ENCODE assay signal across 8 mouse cellular contexts in genomic region chr12:111672176-111672575, GRCm38 (mm10). TPM values are rescaled to one million over a fixed set of nuclear protein-coding genes. Genes with fewer than 3 reads are reported as not detected.
DNase-seq lines count a peak whose midpoint lies in the region; ATAC-seq and TF ChIP-seq lines count a peak whose summit lies in the region.

Ckb (minus strand) TSS chr12:111672338.

- peak within 1 kb of the TSS; percentile 92 for H3K27ac ChIP-seq in forebrain, embryonic 13.5 days
- H3K27ac ChIP-seq in heart, embryonic 15.5 days = peak within 1 kb of the TSS; percentile 38
- no peak within 1 kb of the TSS for H3K27ac ChIP-seq in limb, embryonic 15.5 days
- peak within 1 kb of the TSS; percentile 89 for H3K27ac ChIP-seq in midbrain, postnatal 0 days (ENCODE audit: low read depth, low read length)
- H3K27ac ChIP-seq in testis, adult 2 months (ENCODE audit: control insufficient read depth, insufficient read depth, low read depth, low read length) = no peak within 1 kb of the TSS

- H3K9ac ChIP-seq in forebrain, embryonic 13.5 days = peak within 1 kb of the TSS; percentile 100
- peak within 1 kb of the TSS; percentile 62 for H3K9ac ChIP-seq in heart, embryonic 15.5 days
- peak within 1 kb of the TSS; percentile 50 for H3K9ac ChIP-seq in limb, embryonic 15.5 days
- peak within 1 kb of the TSS; percentile 99 for H3K9ac ChIP-seq in midbrain, postnatal 0 days (replicated peaks; ENCODE audit: low read length, poor library complexity, severe bottlenecking)

- TF ChIP-seq POLR2A in brain, embryonic 14.5 days (IDR thresholded peaks at IDR 0.05; ENCODE audit: borderline replicate concordance, extremely low read depth, insufficient read depth, insufficient read length, poor library complexity, severe bottlenecking) = peak; percentile 94
- peak; percentile 53; the same call in 1 of the 2 replicates for TF ChIP-seq POLR2A in testis, adult 2 months (IDR thresholded peaks at IDR 0.05; ENCODE audit: control insufficient read depth, low read depth, low read length)

- no peaks in the 10 kb centered on the region for H3K9me3 ChIP-seq in forebrain, embryonic 13.5 days (replicated peaks)
- H3K9me3 ChIP-seq in heart, embryonic 15.5 days (replicated peaks) = no peaks in the 10 kb centered on the region
- H3K9me3 ChIP-seq in limb, embryonic 15.5 days = no peaks in the 10 kb centered on the region
- H3K9me3 ChIP-seq in midbrain, postnatal 0 days (ENCODE audit: low read length) = no peaks in the 10 kb centered on the region

- TF ChIP-seq CTCF in brain, embryonic 14.5 days (IDR thresholded peaks at IDR 0.05; ENCODE audit: borderline replicate concordance, extremely low read depth, insufficient read depth, insufficient read length) = no peak
- no peak for TF ChIP-seq CTCF in midbrain, postnatal 0 days (IDR thresholded peaks at IDR 0.05)
- TF ChIP-seq CTCF in testis, adult 2 months (IDR thresholded peaks at IDR 0.05; ENCODE audit: control insufficient read depth, insufficient read depth, insufficient replicate concordance, low read depth, low read length) = no peak

- peak; percentile 73 for DNase-seq in CD4-positive, CD25-positive, alpha-beta regulatory T cell, adult 2 months (ENCODE audit: low read depth, low spot score)
- peak; percentile 97 for DNase-seq in brain, embryonic 14.5 days (ENCODE audit: low read depth)
- DNase-seq in kidney, postnatal 10 days = peak; percentile 87
- peak; percentile 97 for DNase-seq in midbrain, postnatal 0 days (ENCODE audit: low spot score)

- peak within 1 kb of the TSS; percentile 97 for H3K4me3 ChIP-seq in forebrain, embryonic 13.5 days
- peak within 1 kb of the TSS; percentile 62 for H3K4me3 ChIP-seq in heart, embryonic 15.5 days
- peak within 1 kb of the TSS; percentile 54 for H3K4me3 ChIP-seq in limb, embryonic 15.5 days
- peak within 1 kb of the TSS; percentile 88 for H3K4me3 ChIP-seq in midbrain, postnatal 0 days (ENCODE audit: low read depth, low read length)
- peak within 1 kb of the TSS; percentile 78 for H3K4me3 ChIP-seq in testis, adult 2 months (ENCODE audit: control insufficient read depth, low read depth, low read length)

- peak; percentile 90 for ATAC-seq in forebrain, embryonic 13.5 days
- ATAC-seq in heart, embryonic 15.5 days (replicated peaks; ENCODE audit: insufficient number of reproducible peaks, insufficient read depth, low FRiP score, low read depth) = peak; percentile 53
- ATAC-seq in limb, embryonic 15.5 days (ENCODE audit: insufficient number of reproducible peaks, low FRiP score, low TSS enrichment, low read depth) = no peak; the same call in 1 of the 2 replicates
- peak; percentile 86 for ATAC-seq in midbrain, postnatal 0 days (ENCODE audit: low FRiP score)

- under 1% methylated on average over 31 of the region's 31 CpGs for WGBS in forebrain, embryonic 13.5 days
- under 1% methylated on average over 31 of the region's 31 CpGs for WGBS in heart, embryonic 15.5 days
- WGBS in limb, embryonic 15.5 days = under 1% methylated on average over 31 of the region's 31 CpGs
- under 1% methylated on average over 28 of the region's 31 CpGs for WGBS in midbrain, postnatal 0 days

- H3K36me3 ChIP-seq in forebrain, embryonic 13.5 days (ENCODE audit: poor library complexity, severe bottlenecking) = peaks cover 26% of the 10 kb centered on the region
- 0 out of 2 replicates have a peak, but pooled peaks cover 3% of the 10 kb centered on the region for H3K36me3 ChIP-seq in heart, embryonic 15.5 days
- no peaks in the 10 kb centered on the region for H3K36me3 ChIP-seq in limb, embryonic 15.5 days
- no peaks in the 10 kb centered on the region for H3K36me3 ChIP-seq in midbrain, postnatal 0 days (ENCODE audit: insufficient read depth, low read length)
- H3K36me3 ChIP-seq in testis, adult 2 months (ENCODE audit: control insufficient read depth, insufficient read depth, low read length) = no peaks in the 10 kb centered on the region

- peaks cover 36% of the 10 kb centered on the region for H3K4me1 ChIP-seq in forebrain, embryonic 13.5 days
- peaks cover 64% of the 10 kb centered on the region for H3K4me1 ChIP-seq in heart, embryonic 15.5 days (replicated peaks)
- peaks cover 56% of the 10 kb centered on the region for H3K4me1 ChIP-seq in limb, embryonic 15.5 days
- 0 out of 2 replicates have a peak, but pooled peaks cover 12% of the 10 kb centered on the region for H3K4me1 ChIP-seq in midbrain, postnatal 0 days (ENCODE audit: insufficient read depth, low read length)
- peaks cover 18% of the 10 kb centered on the region for H3K4me1 ChIP-seq in testis, adult 2 months (ENCODE audit: control insufficient read depth, insufficient read depth, low read length)

- H3K27me3 ChIP-seq in forebrain, embryonic 13.5 days = peaks cover 8% of the 10 kb centered on the region
- peaks cover 14% of the 10 kb centered on the region for H3K27me3 ChIP-seq in heart, embryonic 15.5 days
- H3K27me3 ChIP-seq in limb, embryonic 15.5 days = peaks cover 54% of the 10 kb centered on the region
- no peaks in the 10 kb centered on the region for H3K27me3 ChIP-seq in midbrain, postnatal 0 days (ENCODE audit: insufficient read depth, low read length)
- H3K27me3 ChIP-seq in testis, adult 2 months (ENCODE audit: control insufficient read depth, insufficient read depth, low read length) = no peaks in the 10 kb centered on the region; the same call in 1 of the 2 replicates

- H3K4me2 ChIP-seq in forebrain, embryonic 13.5 days = peak within 1 kb of the TSS; percentile 99
- peak within 1 kb of the TSS; percentile 93 for H3K4me2 ChIP-seq in heart, embryonic 15.5 days
- H3K4me2 ChIP-seq in limb, embryonic 15.5 days = peak within 1 kb of the TSS; percentile 98
- peak within 1 kb of the TSS; percentile 63 for H3K4me2 ChIP-seq in midbrain, postnatal 0 days (ENCODE audit: low read depth, low read length, poor library complexity, severe bottlenecking)

RNA-seq across cellular contexts. Expression of gene Ckb, which starts in this region (rescaled TPM):
- 1,393 and 1,883 TPM in 2 replicates for polyA plus RNA-seq in brain, embryonic 14.5 days (2012; rRNA removed)
- 2,311 and 2,462 TPM in 2 replicates for polyA plus RNA-seq in forebrain, embryonic 13.5 days (2015; fragmentation: Nextera tagmentation; extraction: Ambion mirVana)
- 315 and 319 TPM in 2 replicates for polyA plus RNA-seq in heart, embryonic 15.5 days (2015; fragmentation: Nextera tagmentation; extraction: Ambion mirVana)
- polyA plus RNA-seq in limb, embryonic 15.5 days (2015; fragmentation: Nextera tagmentation; extraction: Ambion mirVana) = 132 and 183 TPM in 2 replicates
- total RNA-seq in midbrain, postnatal 0 days (2014; rRNA removed) = 1,673 and 2,112 TPM in 2 replicates
- polyA plus RNA-seq in midbrain, postnatal 0 days (2015; fragmentation: Nextera tagmentation; extraction: Ambion mirVana) = 1,654 and 1,809 TPM in 2 replicates
- 13.2 and 37.1 TPM in 2 replicates for polyA plus RNA-seq in testis, adult 2 months (2012; rRNA removed)

Comparison
In these comparisons a context has a peak if more than half of its experiments do, and no peak if none do; other contexts are left out.
1. H3K27ac ChIP-seq: peak in forebrain, embryonic 13.5 days (single experiment), heart, embryonic 15.5 days (single experiment) and midbrain, postnatal 0 days (single experiment); none in limb, embryonic 15.5 days (single experiment) and testis, adult 2 months (single experiment).
2. H3K9ac ChIP-seq: peak in every context shown above with its lines; median percentile 100 in forebrain, embryonic 13.5 days; 99 in midbrain, postnatal 0 days; 62 in heart, embryonic 15.5 days; 50 in limb, embryonic 15.5 days.
3. Peak in every context shown above with its lines, with median percentiles within 50 percentile points of each other: DNase-seq, H3K4me2 ChIP-seq and H3K4me3 ChIP-seq.